Mouse (Mus musculus): ENCODE data around the gene Akr1a1.

DNA sequence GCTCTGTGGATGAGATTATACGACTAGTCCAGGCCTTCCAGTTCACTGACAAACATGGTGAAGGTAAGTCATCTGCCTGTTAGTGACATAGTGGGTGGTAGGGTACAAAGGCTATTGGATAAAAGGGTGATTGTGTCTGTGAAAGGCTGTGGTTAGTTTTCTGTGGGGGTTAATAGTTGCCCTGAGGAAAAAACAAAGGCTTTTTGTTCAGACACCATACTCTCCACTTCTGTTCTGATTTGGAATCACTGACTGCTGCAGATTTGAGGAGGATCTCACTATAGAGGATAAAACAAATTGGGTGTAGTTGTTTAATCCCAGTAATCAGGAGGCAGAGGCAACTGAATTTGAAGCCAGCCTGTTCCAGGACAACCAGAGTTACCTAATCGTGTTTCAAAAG is 42.3 kb upstream of the Akr1a1 start:
- TF ChIP-seq CTCF (IDR thresholded peaks at IDR 0.05; ENCODE audit: low read depth) (no peak), EP300 (IDR thresholded peaks at IDR 0.05; ENCODE audit: low read depth) (no peak)
